ENCODE assay signal across 21 mouse cellular contexts in the genomic region with DNA sequence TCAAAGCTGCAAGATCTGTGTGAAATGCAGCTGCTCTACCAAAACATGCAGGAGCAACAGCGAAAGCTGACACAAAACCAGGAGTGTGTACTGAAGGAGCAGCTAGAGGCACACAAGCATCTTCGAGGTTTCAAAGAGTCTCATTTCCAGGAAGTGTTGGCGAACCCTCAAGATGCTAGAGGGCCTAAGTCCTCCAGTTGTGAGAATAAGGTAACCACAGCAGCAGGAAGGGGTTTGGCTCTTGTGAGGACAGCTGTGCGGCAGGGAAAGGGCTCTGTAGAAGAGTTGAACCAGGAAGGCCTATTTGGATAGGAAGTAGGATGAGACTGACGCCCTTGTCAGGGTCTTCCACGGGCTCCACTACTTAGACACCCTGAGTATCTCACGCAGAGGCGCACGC. TPM values are rescaled to one million over a fixed set of nuclear protein-coding genes. Genes with fewer than 3 reads are reported as not detected.
DNase-seq lines count a peak whose midpoint lies in the region; ATAC-seq lines count a peak whose summit lies in the region.
"Had no signal": no experiment of that assay in that cellular context is flagged by ENCODE, and none has a peak within 500 bp of the region (broad histone marks: within the 10 kb centered on the region; RNA-seq: fewer than 3 reads in every experiment).

No protein-coding gene starts in this region.

- no peak overlapping the region for H3K4me2 ChIP-seq in midbrain, embryonic 13.5 days (replicated peaks)
- H3K4me2 ChIP-seq in midbrain, embryonic 15.5 days = no peak overlapping the region
- H3K4me2 ChIP-seq: forebrain, embryonic 13.5 days; hindbrain, embryonic 13.5 days; intestine, embryonic 15.5 days; limb, embryonic 15.5 days had no signal

- H3K27me3 ChIP-seq in midbrain, embryonic 13.5 days = no peaks in the 10 kb centered on the region
- H3K27me3 ChIP-seq in midbrain, embryonic 15.5 days (replicated peaks) = no peaks in the 10 kb centered on the region
- H3K27me3 ChIP-seq: forebrain, embryonic 13.5 days; hindbrain, embryonic 13.5 days; intestine, embryonic 15.5 days; limb, embryonic 15.5 days had no signal

- H3K4me1 ChIP-seq in midbrain, embryonic 13.5 days (replicated peaks) = no peaks in the 10 kb centered on the region
- H3K4me1 ChIP-seq in midbrain, embryonic 15.5 days = no peaks in the 10 kb centered on the region
- H3K4me1 ChIP-seq: forebrain, embryonic 13.5 days; hindbrain, embryonic 13.5 days; intestine, embryonic 15.5 days; limb, embryonic 15.5 days had no signal

- peaks cover 67% of the 10 kb centered on the region for H3K36me3 ChIP-seq in midbrain, embryonic 13.5 days
- peaks cover 15% of the 10 kb centered on the region; the same call in 1 of the 2 replicates for H3K36me3 ChIP-seq in midbrain, embryonic 15.5 days (replicated peaks)
- H3K36me3 ChIP-seq: intestine, embryonic 15.5 days had no signal

- peak; percentile 19 to 25 for DNase-seq in thymus, postnatal 10 days (ENCODE audit: low spot score in 2 of 2)
- no peak for DNase-seq in cerebellum, postnatal 4 days (ENCODE audit: low spot score in 2 of 2)
- no peak for DNase-seq in cerebellum, adult 8-10 months
- no peak for DNase-seq in kidney, postnatal 25 days
- DNase-seq: adrenal gland, adult 2 months; cerebellum, adult 2 months; gastrocnemius, postnatal 10 days had no signal

- H3K9me3 ChIP-seq in midbrain, embryonic 13.5 days = no peaks in the 10 kb centered on the region
- no peaks in the 10 kb centered on the region for H3K9me3 ChIP-seq in midbrain, embryonic 15.5 days
- H3K9me3 ChIP-seq: forebrain, embryonic 13.5 days; hindbrain, embryonic 13.5 days; intestine, embryonic 15.5 days; limb, embryonic 15.5 days had no signal

- 90% methylated on average over 9 of the region's 9 CpGs for WGBS in midbrain, embryonic 13.5 days
- 84% methylated on average over 9 of the region's 9 CpGs for WGBS in midbrain, embryonic 15.5 days

- H3K27ac ChIP-seq in midbrain, embryonic 13.5 days = no peak overlapping the region
- H3K27ac ChIP-seq in midbrain, embryonic 15.5 days = no peak overlapping the region
- H3K27ac ChIP-seq: forebrain, embryonic 13.5 days; hindbrain, embryonic 13.5 days; intestine, embryonic 15.5 days; limb, embryonic 15.5 days; stomach, postnatal 0 days had no signal

- peak overlapping the region; percentile 10; the same call in 1 of the 2 replicates for H3K9ac ChIP-seq in midbrain, embryonic 13.5 days (replicated peaks)
- no peak overlapping the region for H3K9ac ChIP-seq in midbrain, embryonic 15.5 days
- H3K9ac ChIP-seq: forebrain, embryonic 13.5 days; hindbrain, embryonic 13.5 days; intestine, embryonic 15.5 days; limb, embryonic 15.5 days had no signal

- H3K4me3 ChIP-seq in midbrain, embryonic 13.5 days (replicated peaks) = no peak overlapping the region
- no peak overlapping the region for H3K4me3 ChIP-seq in midbrain, embryonic 15.5 days
- H3K4me3 ChIP-seq: forebrain, embryonic 13.5 days; hindbrain, embryonic 13.5 days; intestine, embryonic 15.5 days; limb, embryonic 15.5 days had no signal

- ATAC-seq in midbrain, embryonic 13.5 days = no peak
- no peak for ATAC-seq in midbrain, embryonic 15.5 days (replicated peaks)
- peak; percentile 82 for ATAC-seq in activated CD4-positive, CD25-positive, alpha-beta regulatory T cell, adult 4 months
- ATAC-seq: forebrain, embryonic 13.5 days; intestine, embryonic 15.5 days had no signal

RNA-seq across cellular contexts. Expression of gene Flnc, which starts 17.6 kb away (rescaled TPM):
- 2.8 and 3.8 TPM in 2 replicates for polyA plus RNA-seq in midbrain, embryonic 13.5 days (2015; fragmentation: Nextera tagmentation; extraction: Ambion mirVana)
- 3.3 and 3.4 TPM in 2 replicates for polyA plus RNA-seq in midbrain, embryonic 15.5 days (2015; fragmentation: Nextera tagmentation; extraction: Ambion mirVana)
- not detected for polyA plus RNA-seq in activated CD4-positive, CD25-positive, alpha-beta regulatory T cell, adult 4 months (2017; shearing (Covaris generic))

RNA-seq across cellular contexts. Expression of gene Ccdc136, which starts 19.3 kb away (rescaled TPM):
- 28.6 and 30.4 TPM in 2 replicates for polyA plus RNA-seq in midbrain, embryonic 13.5 days (2015; fragmentation: Nextera tagmentation; extraction: Ambion mirVana)
- 36.9 and 40.5 TPM in 2 replicates for polyA plus RNA-seq in midbrain, embryonic 15.5 days (2015; fragmentation: Nextera tagmentation; extraction: Ambion mirVana)
- under 1 TPM; 0.21 to 0.54 TPM for polyA plus RNA-seq in activated CD4-positive, CD25-positive, alpha-beta regulatory T cell, adult 4 months (2017; shearing (Covaris generic))

RNA-seq across cellular contexts. Expression of gene Opn1sw, which starts 27.2 kb away (rescaled TPM):
- 0.30 and 0.41 TPM in 2 replicates for polyA plus RNA-seq in midbrain, embryonic 13.5 days (2015; fragmentation: Nextera tagmentation; extraction: Ambion mirVana)
- 0.28 and 0.54 TPM in 2 replicates for polyA plus RNA-seq in midbrain, embryonic 15.5 days (2015; fragmentation: Nextera tagmentation; extraction: Ambion mirVana)
- polyA plus RNA-seq in activated CD4-positive, CD25-positive, alpha-beta regulatory T cell, adult 4 months (2017; shearing (Covaris generic)) = under 1 TPM; 0.23 to 0.52 TPM
- polyA plus RNA-seq: adrenal gland, adult 2 months; cerebellum, adult 2 months had no signal

RNA-seq across cellular contexts. Expression of gene Atp6v1f, which starts 52.1 kb away (rescaled TPM):
- 309 and 328 TPM in 2 replicates for polyA plus RNA-seq in midbrain, embryonic 13.5 days (2015; fragmentation: Nextera tagmentation; extraction: Ambion mirVana)
- 342 and 365 TPM in 2 replicates for polyA plus RNA-seq in midbrain, embryonic 15.5 days (2015; fragmentation: Nextera tagmentation; extraction: Ambion mirVana)
- 100 to 1,000 TPM; 373 to 399 TPM for polyA plus RNA-seq in activated CD4-positive, CD25-positive, alpha-beta regulatory T cell, adult 4 months (2017; shearing (Covaris generic))

RNA-seq across cellular contexts. Expression of gene Atp6v1fnb, which starts 55.8 kb away (rescaled TPM):
- 0.47 and 0.53 TPM in 2 replicates for polyA plus RNA-seq in midbrain, embryonic 13.5 days (2015; fragmentation: Nextera tagmentation; extraction: Ambion mirVana)
- polyA plus RNA-seq in midbrain, embryonic 15.5 days (2015; fragmentation: Nextera tagmentation; extraction: Ambion mirVana) = 0.27 and 1.0 TPM in 2 replicates
- polyA plus RNA-seq in activated CD4-positive, CD25-positive, alpha-beta regulatory T cell, adult 4 months (2017; shearing (Covaris generic)) = not detected
- polyA plus RNA-seq: adrenal gland, adult 2 months; cortical plate, adult 2 months; embryonic facial prominence, embryonic 11.5 days; heart, embryonic 14.5 days; kidney, embryonic 14.5 days; large intestine, adult 2 months; limb, embryonic 15.5 days; stomach, postnatal 0 days; urinary bladder, adult 2 months had no signal

Comparison
In these comparisons a context has a peak if more than half of its experiments do, and no peak if none do; other contexts are left out.
1. DNase-seq: peak in thymus, postnatal 10 days (2 of 2); none in cerebellum, postnatal 4 days (0 of 2), cerebellum, adult 8-10 months (single experiment) and kidney, postnatal 25 days (0 of 2).
2. RNA of gene Ccdc136, which starts 19.3 kb away (polyA plus RNA-seq): 36.9 to 40.5 TPM in midbrain, embryonic 15.5 days and 28.6 to 30.4 TPM in midbrain, embryonic 13.5 days; 0.21 to 0.54 TPM in activated CD4-positive, CD25-positive, alpha-beta regulatory T cell, adult 4 months; every median in the first group is over 10 times any median in the second.